Mouse (Mus musculus) embryonic fibroblast, embryonic 13.5 days (primary cell): Measurements from ENCODE around the gene Atpif1. TPM values are rescaled to one million over a fixed set of nuclear protein-coding genes. Genes with fewer than 3 reads are reported as not detected.
"Not testable (repeated sequence)": the region's sequence is repeated elsewhere in the genome, so short reads cannot be mapped to it uniquely, and the experiment has no call there.

Experiments
- H3K27ac ChIP-seq: 2 replicates; pipeline ENCODE4 v1.5.1; 2012; ENCODE audit warnings: low read length, control low read depth, inconsistent platforms; ENCODE audit not compliant: insufficient read depth
- H3K4me1 ChIP-seq: 2 replicates; pipeline ENCODE4 v1.6.1; 2011; ENCODE audit warnings: low read length; ENCODE audit not compliant: control insufficient read depth, insufficient read depth
- H3K4me3 ChIP-seq: 2 replicates; pipeline ENCODE4 v1.5.1; 2011; ENCODE audit warnings: mild to moderate bottlenecking, control low read depth, low read length; ENCODE audit not compliant: insufficient read depth
- CTCF ChIP-seq: IDR thresholded peaks from 2 replicates; pipeline ENCODE4 v1.5.1; 2011; ENCODE audit warnings: mild to moderate bottlenecking, control low read depth, low read length, moderate library complexity, borderline replicate concordance; ENCODE audit not compliant: insufficient read depth
- POLR2A ChIP-seq: IDR thresholded peaks from 2 replicates; pipeline ENCODE4 v1.6.1; 2011; ENCODE audit warnings: low read depth, mild to moderate bottlenecking, control low read depth, low read length, moderate library complexity
- polyA plus RNA-seq: library from polyadenylated mRNA; stranded (reverse); fragments of >200 nt; gene quantifications from 2 replicates; pipeline ENCODE4 v1.2.4, GENCODE M21; 2011; ENCODE audit warnings: low read depth; ENCODE audit not compliant: missing spikeins, insufficient read length

The Atpif1 gene
- polyA plus RNA-seq, 1 experiment = 397 TPM

GRCm38 (mm10) chr4:132492178-132493060 lies 41.0 kb downstream of the Atpif1 start:
- Histone ChIP-seq H3K4me3 (no peak overlapping the region), H3K4me1 (no peaks in the 10 kb centered on the region), H3K27ac (no peak overlapping the region)
- TF ChIP-seq POLR2A (no peak), CTCF (no peak)

- TF ChIP-seq POLR2A (no peak), CTCF (no peak)
- no peak overlapping the region for H3K27ac ChIP-seq
- H3K4me1 ChIP-seq = no peaks in the 10 kb centered on the region
- H3K4me3 ChIP-seq = no peak overlapping the region
Observed at GRCm38 (mm10) chr4:132491748-132492147, 41.7 kb downstream of the Atpif1 start.

- Histone ChIP-seq H3K4me1 (no peaks in the 10 kb centered on the region), H3K27ac (no peak overlapping the region), H3K4me3 (no peak overlapping the region)
- TF ChIP-seq CTCF = no peak
- TF ChIP-seq POLR2A = no peak
Observed at GRCm38 (mm10) chr4:132491057-132491456, 42.4 kb downstream of the Atpif1 start.

GRCm38 (mm10) chr4:132490273-132491010 lies 43.0 kb downstream of the Atpif1 start:
- no peak overlapping the region for H3K4me3 ChIP-seq
- TF ChIP-seq CTCF (no peak), POLR2A (no peak)
- no peaks in the 10 kb centered on the region for H3K4me1 ChIP-seq
- no peak overlapping the region for H3K27ac ChIP-seq

- H3K4me1 ChIP-seq = no peaks in the 10 kb centered on the region
- H3K27ac ChIP-seq = no peak overlapping the region
- TF ChIP-seq POLR2A (no peak), CTCF (no peak)
- no peak overlapping the region for H3K4me3 ChIP-seq
Observed at GRCm38 (mm10) chr4:132488976-132489375, 44.5 kb downstream of the Atpif1 start.

GRCm38 (mm10) chr4:132488521-132488920 lies 44.9 kb downstream of the Atpif1 start:
- TF ChIP-seq POLR2A = no peak
- TF ChIP-seq CTCF = no peak
- H3K4me1 ChIP-seq = no peaks in the 10 kb centered on the region
- no peak overlapping the region for H3K27ac ChIP-seq
- H3K4me3 ChIP-seq = no peak overlapping the region

- Histone ChIP-seq H3K4me3 (no peak overlapping the region), H3K27ac (no peak overlapping the region), H3K4me1 (no peaks in the 10 kb centered on the region)
- TF ChIP-seq CTCF (no peak), POLR2A (no peak)
Observed at GRCm38 (mm10) chr4:132484820-132485219, 48.6 kb downstream of the Atpif1 start.

- Histone ChIP-seq H3K27ac (no peak overlapping the region), H3K4me1 (no peaks in the 10 kb centered on the region), H3K4me3 (no peak overlapping the region)
- TF ChIP-seq POLR2A = no peak
- no peak for TF ChIP-seq CTCF
Observed at GRCm38 (mm10) chr4:132484231-132484630, 49.2 kb downstream of the Atpif1 start.

- Histone ChIP-seq H3K27ac (no peak overlapping the region), H3K4me1 (no peaks in the 10 kb centered on the region), H3K4me3 (no peak overlapping the region)
- TF ChIP-seq CTCF = no peak
- TF ChIP-seq POLR2A = no peak
Observed at GRCm38 (mm10) chr4:132482956-132483608, 50.4 kb downstream of the Atpif1 start.

- H3K4me1 ChIP-seq, H3K27ac ChIP-seq: not testable (repeated sequence)
Observed at GRCm38 (mm10) chr4:132482104-132482503, 51.4 kb downstream of the Atpif1 start.

More at GRCm38 (mm10) chr4:132482104-132482503, 51.4 kb downstream of the Atpif1 start:
- not testable (repeated sequence) for H3K4me3 ChIP-seq

Other genes with a start within 250 kb of the Atpif1 start
- 0.67 TPM in 1 of 2 replicates, not detected in the other for gene Rab42, start 230.3 kb downstream of the Atpif1 start, polyA plus RNA-seq
- gene Trnau1ap, start 204.1 kb downstream of the Atpif1 start, polyA plus RNA-seq = 29.6 and 33.5 TPM in 2 replicates
- 33.6 and 34.4 TPM in 2 replicates for gene Rcc1, start 180.1 kb downstream of the Atpif1 start, polyA plus RNA-seq
- 28.5 and 33.5 TPM in 2 replicates for gene Phactr4, start 111.2 kb downstream of the Atpif1 start, polyA plus RNA-seq
- gene Med18, start 69.7 kb downstream of the Atpif1 start, polyA plus RNA-seq = 7.1 and 10.4 TPM in 2 replicates
- 55.1 and 58.4 TPM in 2 replicates for gene Sesn2, start 23.2 kb downstream of the Atpif1 start, polyA plus RNA-seq
- 146 and 149 TPM in 2 replicates for gene Dnajc8, start 1.9 kb upstream of the Atpif1 start, polyA plus RNA-seq
- not detected in 2 replicates for gene Ptafr, start 30.4 kb upstream of the Atpif1 start, polyA plus RNA-seq
- 51.6 and 55.7 TPM in 2 replicates for gene Eya3, start 105.3 kb upstream of the Atpif1 start, polyA plus RNA-seq
- gene Xkr8, start 198.9 kb upstream of the Atpif1 start, polyA plus RNA-seq = 5.3 and 10.2 TPM in 2 replicates
- gene Smpdl3b, start 223.6 kb upstream of the Atpif1 start, polyA plus RNA-seq = 2.7 and 2.9 TPM in 2 replicates
- gene Rpa2, start 234.7 kb upstream of the Atpif1 start, polyA plus RNA-seq = 16.9 and 20.2 TPM in 2 replicates